Mouse (Mus musculus) heart, embryonic 16.5 days (tissue): Measurements from ENCODE around the gene Cc2d1a. TPM values are rescaled to one million over a fixed set of nuclear protein-coding genes. Genes with fewer than 3 reads are reported as not detected.

Source experiments
- ATAC-seq: fragments of 200-750 bp; cut with Nextera tagmentation; replicated peaks from 2 replicates; pipeline ENCODE4 v1.8.0; 2017; ENCODE audit warnings: moderate number of reproducible peaks; ENCODE audit not compliant: insufficient read depth, low FRiP score; ENCODE audit errors: extremely low read depth
- H3K27ac ChIP-seq: fragments of 300-500 bp; sonication (generic); 2 replicates; pipeline ENCODE4 v1.5.1; 2014; ENCODE audit warnings: mild to moderate bottlenecking, low read length, control low read depth, moderate library complexity
- H3K27me3 ChIP-seq: fragments of 300-500 bp; sonication (generic); 2 replicates; pipeline ENCODE4 v1.6.1; 2014; ENCODE audit warnings: low read length, mixed read lengths; ENCODE audit not compliant: control insufficient read depth, insufficient read depth
- H3K36me3 ChIP-seq: fragments of 300-500 bp; sonication (generic); 2 replicates; pipeline ENCODE4 v1.6.1; 2014; ENCODE audit not compliant: control insufficient read depth, insufficient read depth
- H3K4me1 ChIP-seq: fragments of 300-500 bp; sonication (generic); 2 replicates; pipeline ENCODE4 v1.6.1; 2014; ENCODE audit warnings: low read length, mixed read lengths; ENCODE audit not compliant: control insufficient read depth, insufficient read depth
- H3K4me2 ChIP-seq: fragments of 300-500 bp; sonication (generic); 2 replicates; pipeline ENCODE4 v1.6.1; 2014; ENCODE audit warnings: low read depth, mild to moderate bottlenecking, control low read depth, low read length
- H3K4me3 ChIP-seq: fragments of 300-500 bp; sonication (generic); 2 replicates; pipeline ENCODE4 v1.5.1; 2014; ENCODE audit warnings: mild to moderate bottlenecking, control low read depth, low read length
- H3K9ac ChIP-seq: fragments of 300-500 bp; sonication (generic); 2 replicates; pipeline ENCODE4 v1.6.1; 2014; ENCODE audit warnings: low read length, control low read depth
- H3K9me3 ChIP-seq: fragments of 300-500 bp; sonication (generic); replicated peaks from 2 replicates; pipeline ENCODE4 v1.6.1; 2016; ENCODE audit warnings: low read length; ENCODE audit not compliant: control insufficient read depth
- WGBS: fragments of 180-500 bp; shearing (Covaris S2); extraction: QIAGEN DNeasy Blood & Tissue Kit; methylation state at CpG from one replicate; pipeline ENCODE4 v1.1.7; 2014; 5-methylcytosine and 5-hydroxymethylcytosine counted together
- polyA plus RNA-seq: library from polyadenylated mRNA; unstranded; fragments of >200 nt; fragmentation: Nextera tagmentation; extraction: Ambion mirVana; gene quantifications from 2 replicates; pipeline ENCODE4 v1.2.1, GENCODE M21; 2015

Cc2d1a gene
- polyA plus RNA-seq, 1 experiment from 2014 or later: 14.8 TPM

GRCm38 (mm10) chr8:84149181-84149580 is 1.4 kb upstream of the Cc2d1a start:
- H3K27ac ChIP-seq: no peak overlapping the region
- no peak overlapping the region for H3K9ac ChIP-seq
- H3K4me1 ChIP-seq: peaks cover 14% of the 10 kb centered on the region
- no peaks in the 10 kb centered on the region for H3K27me3 ChIP-seq
- H3K9me3 ChIP-seq: no peaks in the 10 kb centered on the region
- no peak overlapping the region for H3K4me3 ChIP-seq
- H3K36me3 ChIP-seq: no peaks in the 10 kb centered on the region
- 79% methylated on average over 3 of the region's 3 CpGs for WGBS
- ATAC-seq: no peak
- H3K4me2 ChIP-seq: no peak overlapping the region

- H3K27me3 ChIP-seq: no peaks in the 10 kb centered on the region
- 58% methylated on average over 5 of the region's 5 CpGs for WGBS
- ATAC-seq: no peak
- peak overlapping the region; percentile 89 for H3K9ac ChIP-seq
- peaks cover 5% of the 10 kb centered on the region for H3K36me3 ChIP-seq
- peaks cover 14% of the 10 kb centered on the region for H3K4me1 ChIP-seq
- no peaks in the 10 kb centered on the region for H3K9me3 ChIP-seq
- peak overlapping the region; percentile 85 for H3K4me3 ChIP-seq
- no peak overlapping the region for H3K27ac ChIP-seq
- peak overlapping the region; percentile 89 for H3K4me2 ChIP-seq
Measured at GRCm38 (mm10) chr8:84148531-84148850, 755 bp upstream of the Cc2d1a start.

DNA sequence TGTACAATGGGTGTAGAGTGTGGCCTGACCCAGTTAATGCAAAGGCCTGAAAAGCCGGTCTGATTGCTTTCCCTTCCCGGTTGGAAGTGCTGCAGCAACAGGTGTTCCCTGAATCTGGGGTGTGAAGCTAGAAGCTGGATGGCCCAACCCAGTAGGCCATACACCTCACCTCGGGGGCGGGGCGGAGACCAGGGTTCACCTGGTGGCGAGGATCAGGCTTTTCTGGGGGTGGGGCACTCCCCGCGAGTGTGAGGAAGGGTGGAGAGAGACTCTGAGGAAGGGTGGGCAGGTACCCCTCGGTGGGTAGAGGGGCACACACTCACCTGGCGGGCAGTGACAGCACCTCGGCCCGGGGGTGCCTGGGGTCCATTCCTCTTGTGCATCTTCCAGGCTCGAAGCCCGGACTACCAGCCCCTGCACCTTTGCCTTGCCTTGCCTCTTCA is 391 bp downstream of the Cc2d1a start:
- H3K9me3 ChIP-seq: no peaks in the 10 kb centered on the region
- H3K9ac ChIP-seq: peak overlapping the region; percentile 89
- peak overlapping the region; percentile 85 for H3K4me3 ChIP-seq
- peaks cover 17% of the 10 kb centered on the region for H3K36me3 ChIP-seq
- H3K27me3 ChIP-seq: no peaks in the 10 kb centered on the region
- peak; percentile 10; the same call in 1 of the 2 replicates for ATAC-seq
- H3K4me1 ChIP-seq: peaks cover 14% of the 10 kb centered on the region
- peak overlapping the region; percentile 89 for H3K4me2 ChIP-seq
- WGBS: 6% methylated on average over 14 of the region's 14 CpGs
- H3K27ac ChIP-seq: no peak overlapping the region

- H3K27me3 ChIP-seq: no peaks in the 10 kb centered on the region
- no peak overlapping the region for H3K4me3 ChIP-seq
- H3K4me1 ChIP-seq: peaks cover 14% of the 10 kb centered on the region
- no peak for ATAC-seq
- H3K9me3 ChIP-seq: no peaks in the 10 kb centered on the region
- WGBS: 87% methylated on average over 8 of the region's 8 CpGs
- H3K4me2 ChIP-seq: no peak overlapping the region
- no peak overlapping the region for H3K27ac ChIP-seq
- H3K9ac ChIP-seq: no peak overlapping the region
- H3K36me3 ChIP-seq: peaks cover 37% of the 10 kb centered on the region
Measured at GRCm38 (mm10) chr8:84144636-84145245, 3.0 kb downstream of the Cc2d1a start.

DNA sequence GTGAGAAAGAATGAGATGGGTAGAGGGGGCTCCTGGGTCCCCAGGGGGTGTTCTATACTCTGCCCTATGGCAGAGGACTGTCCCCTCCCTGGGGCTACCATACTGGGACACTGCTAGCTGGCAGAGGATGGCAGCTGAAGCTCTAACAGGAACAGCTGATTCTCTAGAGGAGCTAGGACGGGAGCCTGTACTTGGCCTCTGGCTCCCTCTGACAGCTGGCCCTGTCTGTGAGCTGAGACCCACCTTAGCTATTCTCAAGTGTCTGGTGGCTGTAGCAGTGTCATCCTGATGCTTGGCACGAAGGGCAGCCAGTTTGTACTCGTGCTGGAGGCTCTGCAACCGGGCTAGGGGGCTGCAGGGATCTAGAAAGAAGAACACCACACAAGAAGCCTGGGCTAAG is 6.9 kb downstream of the Cc2d1a start:
- peaks cover 65% of the 10 kb centered on the region for H3K36me3 ChIP-seq
- H3K27ac ChIP-seq: no peak overlapping the region
- no peak overlapping the region for H3K4me2 ChIP-seq
- no peak overlapping the region for H3K4me3 ChIP-seq
- H3K4me1 ChIP-seq: no peaks in the 10 kb centered on the region
- ATAC-seq: no peak
- 81% methylated on average over 4 of the region's 4 CpGs for WGBS
- no peak overlapping the region for H3K9ac ChIP-seq
- H3K27me3 ChIP-seq: no peaks in the 10 kb centered on the region
- H3K9me3 ChIP-seq: no peaks in the 10 kb centered on the region

GRCm38 (mm10) chr8:84137848-84138247 is 9.9 kb downstream of the Cc2d1a start:
- no peak for ATAC-seq
- H3K4me3 ChIP-seq: no peak overlapping the region
- no peaks in the 10 kb centered on the region for H3K9me3 ChIP-seq
- no peak overlapping the region for H3K9ac ChIP-seq
- H3K4me2 ChIP-seq: no peak overlapping the region
- H3K4me1 ChIP-seq: no peaks in the 10 kb centered on the region
- peaks cover 71% of the 10 kb centered on the region for H3K36me3 ChIP-seq
- no peaks in the 10 kb centered on the region for H3K27me3 ChIP-seq
- 85% methylated on average over 3 of the region's 3 CpGs for WGBS
- no peak overlapping the region for H3K27ac ChIP-seq

DNA sequence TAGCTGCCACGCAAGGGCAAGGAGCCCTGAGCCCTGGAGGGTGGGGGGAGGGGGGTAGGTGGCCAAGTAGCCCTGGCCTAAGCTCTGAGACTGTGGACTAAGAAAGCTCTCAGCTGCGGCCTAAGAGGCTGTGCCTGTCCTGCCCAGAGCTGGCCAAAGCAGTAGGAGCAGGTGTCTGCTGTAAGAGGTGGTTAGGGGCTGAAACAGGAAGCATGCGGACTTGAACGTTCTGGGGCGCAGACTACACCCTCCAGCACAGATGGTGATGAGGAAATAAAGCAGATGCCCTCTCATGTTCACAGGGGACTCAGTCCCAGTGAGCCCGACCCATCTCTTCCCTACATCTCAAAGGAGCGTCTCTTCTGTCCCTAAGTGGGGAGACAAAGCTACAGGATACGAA is 15.5 kb downstream of the Cc2d1a start:
- Histone ChIP-seq H3K9ac (no peak overlapping the region), H3K9me3 (no peaks in the 10 kb centered on the region), H3K4me1 (no peaks in the 10 kb centered on the region), H3K4me2 (no peak overlapping the region), H3K36me3 (peaks cover 27% of the 10 kb centered on the region), H3K27me3 (no peaks in the 10 kb centered on the region), H3K27ac (no peak overlapping the region), H3K4me3 (no peak overlapping the region)
- no peak for ATAC-seq
- 76% methylated on average over 8 of the region's 8 CpGs for WGBS

DNA sequence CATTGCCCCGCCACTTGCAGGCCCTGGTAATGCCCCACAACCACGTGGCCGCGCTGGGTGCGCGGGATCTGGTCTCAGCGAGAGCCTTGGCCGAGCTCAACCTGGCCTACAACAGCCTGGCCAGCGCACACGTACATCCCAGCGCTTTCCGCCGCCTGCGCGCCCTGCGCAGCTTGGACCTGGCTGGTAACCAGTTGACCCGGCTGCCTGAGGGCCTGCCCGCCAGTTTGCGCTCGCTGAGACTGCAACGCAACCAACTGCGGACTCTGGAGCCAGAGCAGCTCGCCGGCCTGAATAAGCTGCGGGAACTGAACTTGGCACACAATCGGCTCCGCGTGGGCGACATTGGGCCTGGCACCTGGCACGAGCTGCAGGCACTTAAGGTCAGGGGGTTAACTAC is 16.9 kb downstream of the Cc2d1a start:
- H3K9me3 ChIP-seq: no peaks in the 10 kb centered on the region
- no peak overlapping the region for H3K27ac ChIP-seq
- 42% methylated on average over 30 of the region's 30 CpGs for WGBS
- no peaks in the 10 kb centered on the region for H3K27me3 ChIP-seq
- peaks cover 20% of the 10 kb centered on the region for H3K36me3 ChIP-seq
- no peak for ATAC-seq
- H3K4me1 ChIP-seq: no peaks in the 10 kb centered on the region
- H3K4me2 ChIP-seq: no peak overlapping the region
- H3K4me3 ChIP-seq: no peak overlapping the region
- H3K9ac ChIP-seq: no peak overlapping the region

GRCm38 (mm10) chr8:84128277-84128676 is 19.5 kb downstream of the Cc2d1a start:
- WGBS: 51% methylated on average over 8 of the region's 8 CpGs
- Histone ChIP-seq H3K9ac (no peak overlapping the region), H3K36me3 (peaks cover 5% of the 10 kb centered on the region; the same call in 1 of the 2 replicates), H3K27ac (no peak overlapping the region), H3K9me3 (no peaks in the 10 kb centered on the region), H3K27me3 (no peaks in the 10 kb centered on the region), H3K4me2 (no peak overlapping the region), H3K4me1 (no peaks in the 10 kb centered on the region), H3K4me3 (no peak overlapping the region)
- no peak; the same call in 1 of the 2 replicates for ATAC-seq
